Mouse (Mus musculus): Measurements from ENCODE around the gene Rasal1.

DNA sequence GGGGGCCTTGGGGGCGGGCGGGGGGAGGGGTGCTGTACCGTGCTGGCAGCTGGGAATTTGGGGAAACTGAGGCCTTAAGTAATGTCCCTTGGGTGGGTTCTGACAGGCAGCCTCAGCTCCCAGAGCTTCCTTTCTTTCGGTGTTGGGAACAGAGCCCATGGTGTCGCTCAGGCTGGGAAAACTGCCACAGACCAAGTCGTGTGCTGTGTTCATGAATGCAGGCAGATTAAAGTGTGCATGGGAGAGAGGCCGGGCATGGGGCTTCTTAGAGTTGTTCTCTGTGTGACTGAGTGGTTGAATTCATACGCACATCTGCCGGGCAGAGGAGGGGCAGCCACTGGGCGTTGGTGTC lies 26.8 kb upstream of the Rasal1 start:
- TF ChIP-seq POLR2A (IDR thresholded peaks at IDR 0.05; ENCODE audit: insufficient read depth, low read length) (no peak), CTCF (IDR thresholded peaks at IDR 0.05; ENCODE audit: low read depth, low read length) (no peak), EP300 (IDR thresholded peaks at IDR 0.05; ENCODE audit: insufficient read depth, low read depth, low read length) (no peak)

All from ES-Bruce4 (cell line).